Comparison of ENCODE assay signal across 21 mouse cellular contexts in genomic region chr16:72735588-72735987, GRCm38 (mm10).
"Had no signal": no experiment of that assay in that cellular context is flagged by ENCODE, and none has a peak within 500 bp of the region (broad histone marks: within the 10 kb centered on the region; RNA-seq: fewer than 3 reads in every experiment).

No protein-coding gene starts in this region.

- H3K4me1 ChIP-seq: liver, embryonic 12.5 days; liver, embryonic 15.5 days; midbrain, embryonic 10.5 days had no signal

- H3K36me3 ChIP-seq: hindbrain, embryonic 15.5 days; intestine, embryonic 15.5 days; limb, embryonic 10.5 days; limb, embryonic 13.5 days; liver, embryonic 12.5 days; liver, embryonic 15.5 days; midbrain, embryonic 10.5 days; midbrain, embryonic 13.5 days; neural tube, embryonic 12.5 days; neural tube, embryonic 15.5 days had no signal

- H3K9ac ChIP-seq: hindbrain, embryonic 15.5 days; intestine, embryonic 15.5 days; limb, embryonic 13.5 days; liver, embryonic 12.5 days; liver, embryonic 15.5 days; midbrain, embryonic 13.5 days; neural tube, embryonic 12.5 days; neural tube, embryonic 15.5 days had no signal

- H3K27ac ChIP-seq: hindbrain, embryonic 15.5 days; intestine, embryonic 15.5 days; layer of hippocampus, adult 2 months; limb, embryonic 10.5 days; limb, embryonic 13.5 days; liver, embryonic 12.5 days; liver, embryonic 15.5 days; midbrain, embryonic 10.5 days; midbrain, embryonic 13.5 days; neural tube, embryonic 12.5 days; neural tube, embryonic 15.5 days had no signal

- DNase-seq: kidney, adult 9 months; kidney, postnatal 25 days; layer of hippocampus, adult 9-11 months; liver; lung, adult 18-20 months; right cerebral cortex, adult 18-20 months; right cerebral cortex, postnatal 14 days; right cerebral cortex, postnatal 4 days; thymus, adult 18-20 months; thymus, postnatal 36 days had no signal

- ATAC-seq: liver, embryonic 12.5 days; midbrain, embryonic 13.5 days had no signal

- H3K9me3 ChIP-seq: hindbrain, embryonic 15.5 days; intestine, embryonic 15.5 days; limb, embryonic 10.5 days; limb, embryonic 13.5 days; liver, embryonic 12.5 days; liver, embryonic 15.5 days; midbrain, embryonic 10.5 days; midbrain, embryonic 13.5 days; neural tube, embryonic 12.5 days; neural tube, embryonic 15.5 days had no signal

- H3K4me3 ChIP-seq: hindbrain, embryonic 15.5 days; intestine, embryonic 15.5 days; layer of hippocampus, adult 2 months; limb, embryonic 10.5 days; limb, embryonic 13.5 days; liver, embryonic 12.5 days; liver, embryonic 15.5 days; midbrain, embryonic 10.5 days; midbrain, embryonic 13.5 days; neural tube, embryonic 12.5 days; neural tube, embryonic 15.5 days had no signal

- H3K27me3 ChIP-seq: hindbrain, embryonic 15.5 days; intestine, embryonic 15.5 days; limb, embryonic 13.5 days; liver, embryonic 12.5 days; liver, embryonic 15.5 days; midbrain, embryonic 13.5 days; neural tube, embryonic 12.5 days; neural tube, embryonic 15.5 days had no signal

- H3K4me2 ChIP-seq: hindbrain, embryonic 15.5 days; intestine, embryonic 15.5 days; limb, embryonic 13.5 days; liver, embryonic 12.5 days; liver, embryonic 15.5 days; midbrain, embryonic 13.5 days; neural tube, embryonic 12.5 days; neural tube, embryonic 15.5 days had no signal
